Mouse (Mus musculus) gastrocnemius, adult 18-20 months (tissue): ENCODE measurements around the gene Gpr4. TPM values are rescaled to one million over a fixed set of nuclear protein-coding genes. Genes with fewer than 3 reads are reported as not detected.

ENCODE experiments used
- DNase-seq: peaks from one replicate; pipeline ENCODE4 v3.0.0; 2021; ENCODE audit warnings: low spot score
- total RNA-seq, 2 experiments: library from RNA; stranded (reverse); gene quantifications; 2 replicates each; pipeline ENCODE4 v1.2.3; 2021

Gene Gpr4
- total RNA-seq, 2 experiments from 2014 or later, result 1.3 to 3.3 TPM

DNA sequence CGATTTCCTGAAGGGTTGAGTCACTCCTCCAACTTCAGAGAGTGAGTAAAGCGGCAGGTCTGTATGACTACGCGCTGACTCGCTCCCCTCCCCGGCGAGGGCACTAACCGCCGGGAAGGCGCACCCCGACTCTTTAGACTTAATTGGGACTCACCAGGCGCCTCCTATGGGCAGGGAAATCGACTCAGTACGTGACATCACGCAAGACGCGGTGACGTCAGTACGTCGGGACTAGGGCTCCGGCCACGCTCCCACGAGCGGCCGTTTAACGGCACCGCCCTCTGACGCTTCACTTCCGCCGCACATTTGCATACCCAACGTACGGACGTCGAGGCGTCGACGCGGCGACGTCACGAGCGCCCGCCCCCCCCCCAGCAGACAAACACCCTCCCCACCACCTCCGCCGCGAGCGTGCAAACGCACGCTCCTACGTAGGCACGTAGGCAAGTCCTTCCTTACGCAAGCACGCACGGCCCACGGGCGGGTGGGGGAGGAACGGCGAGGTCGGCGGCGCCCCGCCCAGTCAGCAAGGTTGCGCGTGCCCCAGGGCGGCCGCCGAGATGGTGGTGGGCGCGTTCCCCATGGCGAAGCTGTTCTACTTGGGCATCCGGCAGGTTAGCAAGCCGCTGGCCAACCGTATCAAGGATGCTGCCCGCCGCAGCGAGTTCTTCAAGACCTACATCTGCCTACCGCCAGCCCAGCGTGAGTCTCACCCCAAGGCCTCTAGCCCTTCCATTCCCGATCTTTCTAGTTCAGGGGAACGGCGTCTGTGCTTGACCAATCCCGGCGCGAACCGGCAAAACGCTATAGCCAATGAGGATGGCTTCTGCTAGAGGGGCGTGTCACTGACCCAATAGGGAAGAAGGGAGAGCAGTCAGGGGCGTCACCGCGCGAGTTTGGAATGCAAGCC lies 15.8 kb downstream of the Gpr4 start, which contains the start of gene Opa3:
Opa3 (plus strand) TSS at position 452 of the 910 bp plus-strand sequence.
- DNase-seq, result peak; percentile 99

DNA sequence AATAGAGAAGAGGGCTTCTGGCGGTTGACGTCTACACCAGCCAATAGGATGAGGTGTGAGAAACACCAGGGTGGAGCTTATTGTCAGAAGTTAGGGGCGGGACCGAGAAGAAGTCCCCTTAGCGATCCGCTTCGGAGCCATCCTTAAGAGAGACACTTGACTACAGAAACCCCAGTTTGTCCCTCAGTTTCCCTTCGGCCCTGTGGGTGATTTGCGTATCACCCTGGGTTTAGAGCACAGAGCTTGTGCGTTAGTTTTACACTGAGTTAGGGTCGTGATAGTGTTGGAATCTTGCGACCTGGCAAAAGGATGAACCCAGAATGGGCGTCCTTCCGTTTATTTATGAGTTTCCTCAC lies 16.4 kb downstream of the Gpr4 start:
- DNase-seq, result no peak

DNA sequence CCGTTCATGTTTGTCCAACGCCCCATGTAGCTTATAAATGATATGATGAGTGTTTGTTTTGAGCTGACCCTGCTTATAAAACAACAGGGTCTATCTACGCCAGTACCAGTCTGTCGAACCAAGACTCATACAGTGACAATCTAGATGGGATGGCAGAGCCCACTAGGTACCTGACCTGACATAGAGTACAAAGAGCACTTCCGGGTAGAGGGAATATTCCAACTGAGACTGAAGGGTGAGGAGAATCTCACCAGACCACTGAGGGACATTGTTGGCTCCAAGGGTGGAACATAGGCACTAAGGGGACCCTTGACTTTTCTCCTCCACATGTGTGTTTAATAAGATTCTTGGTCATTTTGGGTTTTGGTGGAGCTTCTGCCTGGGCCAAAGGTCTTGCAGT lies 17.1 kb downstream of the Gpr4 start:
- no peak for DNase-seq

- DNase-seq, result no peak
Observed at GRCm38 (mm10) chr7:19230041-19230580, 17.8 kb downstream of the Gpr4 start.

GRCm38 (mm10) chr7:19230899-19231298 lies 18.6 kb downstream of the Gpr4 start:
- DNase-seq, result no peak

DNA sequence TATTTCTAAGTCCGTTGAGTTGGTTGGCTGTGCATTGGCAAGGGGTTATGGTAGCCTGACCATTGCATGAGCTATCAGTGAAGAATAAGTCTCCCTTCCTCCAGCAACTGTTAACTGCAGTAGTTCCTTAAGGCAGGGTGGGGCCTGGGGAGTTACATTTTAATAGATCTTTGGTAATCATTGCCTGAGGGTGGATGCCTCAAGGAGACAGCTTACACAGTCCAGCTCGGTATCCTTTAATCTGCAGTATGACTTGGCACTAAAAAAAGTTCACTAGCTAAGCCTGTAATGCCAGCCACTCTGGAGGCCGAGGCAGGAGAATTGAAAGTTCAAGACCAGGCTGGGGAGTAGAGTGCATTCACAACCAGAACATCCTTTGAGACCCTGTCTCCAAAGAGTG lies 19.5 kb downstream of the Gpr4 start:
- DNase-seq, result no peak

DNA sequence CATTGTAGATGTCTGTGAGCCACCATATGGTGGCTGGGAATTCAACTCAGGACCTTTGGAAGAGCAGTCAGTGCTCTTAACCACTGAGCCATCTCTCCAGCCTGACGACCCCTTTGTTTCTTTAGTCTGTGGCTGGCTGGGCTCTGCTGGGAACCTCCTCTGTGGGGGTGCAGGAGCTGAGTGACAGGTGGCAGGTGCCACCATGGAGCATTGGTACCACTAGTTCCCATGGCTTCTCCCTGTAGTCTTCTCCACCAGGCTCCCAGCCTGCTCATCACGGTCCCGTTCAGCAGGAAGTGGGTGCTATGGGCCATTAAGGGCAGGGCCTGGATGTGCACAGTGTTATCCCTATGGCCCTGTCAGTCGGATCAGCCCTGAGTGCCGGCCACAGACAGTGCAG lies 22.3 kb downstream of the Gpr4 start:
- no peak for DNase-seq

GRCm38 (mm10) chr7:19235092-19235671 lies 22.8 kb downstream of the Gpr4 start:
- no peak for DNase-seq

DNA sequence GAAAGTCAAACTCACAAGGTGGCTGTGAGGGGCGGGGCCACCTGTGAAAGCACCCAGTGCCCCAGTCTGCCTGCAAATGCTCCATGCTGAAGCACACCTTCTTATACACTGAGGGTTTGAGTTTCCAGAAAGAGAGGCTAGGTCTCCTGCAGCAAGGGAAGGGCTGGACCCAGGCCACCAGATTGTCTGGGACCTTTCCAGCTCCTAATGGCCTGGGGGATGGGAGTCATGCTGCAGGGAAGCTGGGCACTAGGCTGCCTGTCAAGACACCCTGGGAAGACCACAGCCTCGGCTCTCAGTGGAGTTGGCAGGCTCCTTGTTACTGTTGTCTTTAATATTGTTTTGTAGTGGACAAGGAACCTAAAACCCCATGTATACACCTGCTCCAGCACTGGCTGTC lies 24.1 kb downstream of the Gpr4 start:
- DNase-seq, result no peak

- peak; percentile 49 for DNase-seq
Observed at GRCm38 (mm10) chr7:19238344-19238743, 26.0 kb downstream of the Gpr4 start.

- DNase-seq, result peak; percentile 95
Observed at GRCm38 (mm10) chr7:19239423-19239822, 27.1 kb downstream of the Gpr4 start.

- no peak for DNase-seq
Observed at GRCm38 (mm10) chr7:19239986-19240385, 27.6 kb downstream of the Gpr4 start.

GRCm38 (mm10) chr7:19240905-19241463 lies 28.6 kb downstream of the Gpr4 start:
- DNase-seq, result no peak

- no peak for DNase-seq
Observed at GRCm38 (mm10) chr7:19242005-19242404, 29.7 kb downstream of the Gpr4 start.

DNA sequence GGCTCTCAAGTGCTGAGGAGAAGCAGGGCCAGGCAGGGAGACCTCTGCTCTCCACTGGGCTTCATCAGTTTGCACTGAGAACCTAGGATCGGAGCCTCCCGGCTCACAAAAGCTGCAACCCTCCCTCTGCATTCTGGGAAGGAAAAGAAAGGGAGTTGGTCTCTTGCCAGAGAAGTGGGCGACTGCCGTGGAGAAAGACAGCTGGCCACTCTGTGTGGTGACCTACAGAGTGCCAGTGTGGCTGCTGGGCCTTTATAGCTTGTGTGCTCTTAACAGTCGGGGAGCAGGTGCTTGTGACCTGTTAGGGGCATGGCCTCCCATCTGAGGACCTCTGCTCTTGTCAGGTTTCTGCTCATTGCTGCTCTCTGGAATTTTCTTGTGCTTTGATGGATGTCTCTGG lies 31.5 kb downstream of the Gpr4 start:
- DNase-seq, result no peak

DNA sequence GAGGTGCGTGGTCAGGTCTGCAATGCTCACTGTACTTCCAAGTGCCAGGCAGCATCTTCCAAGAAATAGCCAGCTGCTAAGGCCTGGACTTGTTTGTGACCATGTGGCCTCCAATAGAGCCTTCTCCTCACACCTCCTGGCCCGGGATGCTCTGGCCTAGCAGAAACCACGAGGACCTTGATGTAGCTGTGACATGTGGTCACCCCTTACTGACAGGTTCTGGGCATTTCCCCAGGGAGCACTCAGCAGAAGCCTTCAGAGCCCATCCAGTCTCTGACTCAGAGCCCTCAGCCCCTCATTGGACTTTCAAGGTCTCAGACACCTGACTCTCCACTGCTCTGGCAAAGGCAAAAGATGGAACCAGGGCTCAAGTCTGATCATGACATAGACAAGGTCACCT lies 32.7 kb downstream of the Gpr4 start:
- no peak for DNase-seq

DNA sequence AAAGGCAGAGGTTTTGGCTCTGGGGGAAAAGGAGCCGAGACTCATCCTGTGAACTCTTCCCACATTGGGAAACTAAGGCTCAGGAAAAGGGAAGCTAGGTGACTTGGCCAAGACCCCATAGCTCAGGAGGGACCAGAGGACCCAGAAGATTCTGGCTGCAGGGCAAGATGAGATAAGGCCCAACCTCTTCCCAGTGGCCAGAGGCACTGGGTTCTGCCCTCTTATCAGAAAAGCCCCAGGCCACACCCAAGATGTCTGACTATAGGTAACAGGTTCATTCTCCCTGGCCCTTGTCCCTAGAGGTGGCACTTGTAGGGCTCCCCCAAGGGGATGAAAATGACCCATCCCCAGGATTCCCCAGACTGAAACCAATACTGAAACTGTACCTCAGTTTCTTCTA lies 34.5 kb downstream of the Gpr4 start:
- no peak for DNase-seq

- no peak for DNase-seq
Observed at GRCm38 (mm10) chr7:19247511-19247910, 35.2 kb downstream of the Gpr4 start.

DNA sequence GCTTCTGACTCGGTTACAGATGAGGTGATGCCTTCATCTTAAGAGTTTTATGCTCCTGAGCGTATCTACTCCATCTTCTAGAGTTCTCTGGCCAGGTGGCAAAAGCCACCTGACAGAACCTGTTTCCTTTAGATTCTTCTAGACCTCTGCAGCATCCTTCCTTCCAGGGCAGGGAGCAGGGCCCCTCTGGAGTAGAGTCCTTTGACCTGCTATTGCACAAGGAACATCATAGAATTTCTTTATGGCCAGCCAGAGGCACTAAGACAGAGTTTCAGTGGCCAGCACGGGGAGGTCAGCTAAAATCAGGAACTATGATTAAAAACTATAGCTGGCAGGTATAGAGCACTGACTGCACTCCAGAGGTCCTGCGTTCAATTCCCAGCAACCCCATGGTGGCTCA lies 39.7 kb downstream of the Gpr4 start:
- DNase-seq, result no peak

GRCm38 (mm10) chr7:19253437-19253836 lies 41.1 kb downstream of the Gpr4 start:
- no peak for DNase-seq

- no peak for DNase-seq
Observed at GRCm38 (mm10) chr7:19255395-19255794, 43.1 kb downstream of the Gpr4 start.

- no peak for DNase-seq
Observed at GRCm38 (mm10) chr7:19256567-19256966, 44.2 kb downstream of the Gpr4 start.
